Mouse (Mus musculus) adrenal gland (tissue): ENCODE results near the gene Onecut1.

Experiments used
- intact Hi-C: fragments of 180-260 bp; cut with DNase I; formaldehyde crosslinking; loops from one replicate; pipeline ENCODE4 v1.15.1; 2025

The Onecut1 gene

GRCm38 (mm10) chr9:74858111-74858510 is 3.6 kb upstream of the Onecut1 start:
- intact Hi-C loops: no loop called here

GRCm38 (mm10) chr9:74860461-74860860 is 1.3 kb upstream of the Onecut1 start:
- intact Hi-C loops: no loop called here

- intact Hi-C loops: no loop called here
These were observed 517 bp downstream of the Onecut1 start for GRCm38 (mm10) chr9:74862096-74862780.

GRCm38 (mm10) chr9:74862783-74863654 is 1.3 kb downstream of the Onecut1 start:
- intact Hi-C loops: no loop called here

GRCm38 (mm10) chr9:74863655-74864443 is 2.1 kb downstream of the Onecut1 start:
- intact Hi-C loops: no loop called here

- intact Hi-C loops: no loop called here
These were observed 2.8 kb downstream of the Onecut1 start for GRCm38 (mm10) chr9:74864471-74864870.

GRCm38 (mm10) chr9:74866596-74867313 is 5.0 kb downstream of the Onecut1 start:
- intact Hi-C loops: loop anchor here (5.0 kb wide), 1 partner anchor 334 kb away; no protein-coding TSS in a partner anchor

- intact Hi-C loops: loop anchor here (5.0 kb wide), 1 partner anchor 335 kb away; no protein-coding TSS in a partner anchor
These were observed 6.0 kb downstream of the Onecut1 start for GRCm38 (mm10) chr9:74867641-74868205.

- intact Hi-C loops: loop anchor here (5.0 kb wide), 1 partner anchor 336 kb away; no protein-coding TSS in a partner anchor
These were observed 6.7 kb downstream of the Onecut1 start for GRCm38 (mm10) chr9:74868336-74868950.

- intact Hi-C loops: loop anchor here (2.0 kb wide), 2 partner anchors 584 to 730 kb away; no protein-coding TSS in a partner anchor
These were observed 9.4 kb downstream of the Onecut1 start for GRCm38 (mm10) chr9:74870960-74871688.

- intact Hi-C loops: no loop called here
These were observed 14.6 kb downstream of the Onecut1 start for GRCm38 (mm10) chr9:74876328-74876727.

GRCm38 (mm10) chr9:74877709-74878108 is 16.0 kb downstream of the Onecut1 start:
- intact Hi-C loops: no loop called here

GRCm38 (mm10) chr9:74887866-74888265 is 26.1 kb downstream of the Onecut1 start:
- intact Hi-C loops: no loop called here

GRCm38 (mm10) chr9:74896742-74897141 is 35.0 kb downstream of the Onecut1 start:
- intact Hi-C loops: no loop called here

GRCm38 (mm10) chr9:74897375-74897982 is 35.8 kb downstream of the Onecut1 start:
- intact Hi-C loops: no loop called here

- intact Hi-C loops: loop anchor here (10.0 kb wide), 4 partner anchors 105 to 385 kb away; partner anchors contain the start of gene Arpp19
These were observed 38.4 kb downstream of the Onecut1 start for GRCm38 (mm10) chr9:74900141-74900540.

- intact Hi-C loops: loop anchor here (5.0 to 10.0 kb wide), 5 partner anchors 47 to 380 kb away; partner anchors contain the start of genes Arpp19 and Fam214a
These were observed 43.3 kb downstream of the Onecut1 start for GRCm38 (mm10) chr9:74904866-74905508.

GRCm38 (mm10) chr9:74906951-74907350 is 45.2 kb downstream of the Onecut1 start:
- intact Hi-C loops: loop anchor here (5.0 to 10.0 kb wide), 5 partner anchors 45 to 378 kb away; partner anchors contain the start of genes Arpp19 and Fam214a
